In the genomic region with DNA sequence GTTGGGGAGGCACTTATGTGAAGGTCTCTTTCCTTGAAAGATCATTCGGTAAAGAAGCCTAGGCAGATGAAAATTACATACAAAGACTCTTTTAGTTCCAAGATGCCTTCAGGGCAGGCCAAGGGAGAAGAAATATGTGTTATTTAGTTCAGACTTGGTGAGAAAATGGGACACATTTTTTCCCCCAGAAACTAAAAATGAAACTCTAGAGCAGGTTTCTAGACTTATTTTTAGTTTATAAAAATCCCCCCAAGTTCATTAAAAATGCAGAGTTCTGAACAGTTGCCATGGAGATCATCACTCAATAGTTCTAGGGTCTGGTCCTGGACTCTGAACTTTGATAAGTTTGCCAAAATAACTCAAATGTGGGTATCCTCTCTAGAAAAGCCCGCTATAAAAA, we compare ENCODE assay signal across 29 mouse cellular contexts. TPM values are rescaled to one million over a fixed set of nuclear protein-coding genes. Genes with fewer than 3 reads are reported as not detected.
A peak's percentile ranks its signal among the peaks of the same experiment; 100 is the strongest.
DNase-seq lines count a peak whose midpoint lies in the region; TF ChIP-seq lines count a peak whose summit lies in the region.
"Had no signal": no experiment of that assay in that cellular context is flagged by ENCODE, and none has a peak within 500 bp of the region (broad histone marks: within the 10 kb centered on the region; RNA-seq: fewer than 3 reads in every experiment).

No protein-coding gene starts in this region.

- no peak overlapping the region for H3K4me3 ChIP-seq in spleen, adult 2 months (ENCODE audit: extremely low read depth, insufficient read depth, insufficient read length)
- H3K4me3 ChIP-seq: embryonic facial prominence, embryonic 10.5 days; embryonic facial prominence, embryonic 13.5 days; erythroblast, embryonic 14.5 days; forebrain, embryonic 12.5 days; forebrain, embryonic 15.5 days; gastrocnemius, adult 2 months; heart, embryonic 12.5 days; heart, embryonic 15.5 days; hindbrain, embryonic 10.5 days; hindbrain, embryonic 13.5 days; intestine, embryonic 15.5 days had no signal

- DNase-seq in spleen, adult 2 months (ENCODE audit: low read depth in 1 of 2, low spot score in 2 of 2): no peak
- no peak for DNase-seq in spleen, postnatal 4 days (ENCODE audit: low spot score in 2 of 2)
- peak; percentile 61 for DNase-seq in induced T-regulatory cell, adult 2 months (ENCODE audit: low read depth)
- peak; percentile 53 for DNase-seq in splenic B cell, adult 2 months (ENCODE audit: low read depth, low spot score)
- DNase-seq in frontal cortex, postnatal 25 days (ENCODE audit: low spot score in 2 of 2): no peak
- no peak for DNase-seq in kidney, adult 11 months
- DNase-seq: adrenal gland, postnatal 14 days; cerebellum, adult 11-12 months; cerebellum, adult 8-10 months; cerebellum, postnatal 10 days; cerebellum, postnatal 36 days; embryo, embryonic 11 days; gastrocnemius, adult 2 months; gastrocnemius, postnatal 14 days; heart, adult 18-20 months; heart, postnatal 10 days; heart, postnatal 36 days; kidney, adult 18-20 months had no signal

- peaks cover 31% of the 10 kb centered on the region for H3K4me1 ChIP-seq in spleen, adult 2 months (ENCODE audit: control insufficient read depth, insufficient read depth, insufficient read length)

- no peaks in the 10 kb centered on the region for H3K27me3 ChIP-seq in spleen, adult 2 months (ENCODE audit: control insufficient read depth, insufficient read depth, low read length)
- no peaks in the 10 kb centered on the region for H3K27me3 ChIP-seq in splenic B cell, adult 2 months (ENCODE audit: control insufficient read depth, insufficient read depth, low read length, poor library complexity, severe bottlenecking)
- H3K27me3 ChIP-seq: intestine, embryonic 15.5 days had no signal

- no peak for TF ChIP-seq CTCF in spleen, adult 2 months (IDR thresholded peaks at IDR 0.05; ENCODE audit: extremely low read depth, insufficient read depth, insufficient read length, insufficient replicate concordance)

- no peak for TF ChIP-seq POLR2A in spleen, adult 2 months (IDR thresholded peaks at IDR 0.05; ENCODE audit: low read depth, low read length)

- no peaks in the 10 kb centered on the region for H3K36me3 ChIP-seq in spleen, adult 2 months (ENCODE audit: control insufficient read depth, insufficient read depth, low read length)
- no peaks in the 10 kb centered on the region for H3K36me3 ChIP-seq in splenic B cell, adult 2 months (ENCODE audit: control insufficient read depth, insufficient read depth, low read length, poor library complexity, severe bottlenecking)
- H3K36me3 ChIP-seq: embryonic facial prominence, embryonic 10.5 days; embryonic facial prominence, embryonic 13.5 days; forebrain, embryonic 12.5 days; forebrain, embryonic 15.5 days; heart, embryonic 12.5 days; heart, embryonic 15.5 days; hindbrain, embryonic 10.5 days; hindbrain, embryonic 13.5 days; intestine, embryonic 15.5 days had no signal

- peak overlapping the region; percentile 43; the same call in 1 of the 2 replicates for H3K27ac ChIP-seq in spleen, adult 2 months (ENCODE audit: insufficient read depth, low read length)
- H3K27ac ChIP-seq: embryonic facial prominence, embryonic 10.5 days; embryonic facial prominence, embryonic 13.5 days; forebrain, embryonic 12.5 days; forebrain, embryonic 15.5 days; gastrocnemius, adult 2 months; heart, embryonic 15.5 days; hindbrain, embryonic 10.5 days; hindbrain, embryonic 13.5 days; hindbrain, postnatal 0 days; intestine, embryonic 15.5 days had no signal

- WGBS in spleen, adult 2 months: 66% methylated on average over 2 of the region's 2 CpGs

RNA-seq across cellular contexts. Expression of gene Tmem154, which starts 5.6 kb away (rescaled TPM):
- polyA plus RNA-seq in spleen, adult 2 months (2012; rRNA removed): 9.8 and 11.6 TPM in 2 replicates

Comparison
In these comparisons a context has a peak if more than half of its experiments do, and no peak if none do; other contexts are left out.
1. DNase-seq: peak in induced T-regulatory cell, adult 2 months (single experiment) and splenic B cell, adult 2 months (single experiment); none in spleen, adult 2 months (0 of 2), spleen, postnatal 4 days (0 of 2), frontal cortex, postnatal 25 days (0 of 2) and kidney, adult 11 months (single experiment).